Mouse (Mus musculus) heart, postnatal 0 days (tissue): Measurements from ENCODE around the gene Slc38a2.

ENCODE experiments used
- CTCF ChIP-seq: IDR thresholded peaks from 2 replicates; pipeline ENCODE4 v1.5.1; 2016; ENCODE audit warnings: antibody characterized with exemption, control low read depth, low read depth
- EP300 ChIP-seq: IDR thresholded peaks from 2 replicates; pipeline ENCODE4 v1.6.1; 2016; ENCODE audit warnings: antibody characterized with exemption, low read depth

GRCm38 (mm10) chr15:96639630-96640029 is 59.9 kb downstream of the Slc38a2 start:
- TF ChIP-seq CTCF (no peak), EP300 (no peak)
